Mouse (Mus musculus): ENCODE data around the gene Magi2.
A peak's percentile ranks its signal among the peaks of the same experiment; 100 is the strongest.

Gene Magi2

DNA sequence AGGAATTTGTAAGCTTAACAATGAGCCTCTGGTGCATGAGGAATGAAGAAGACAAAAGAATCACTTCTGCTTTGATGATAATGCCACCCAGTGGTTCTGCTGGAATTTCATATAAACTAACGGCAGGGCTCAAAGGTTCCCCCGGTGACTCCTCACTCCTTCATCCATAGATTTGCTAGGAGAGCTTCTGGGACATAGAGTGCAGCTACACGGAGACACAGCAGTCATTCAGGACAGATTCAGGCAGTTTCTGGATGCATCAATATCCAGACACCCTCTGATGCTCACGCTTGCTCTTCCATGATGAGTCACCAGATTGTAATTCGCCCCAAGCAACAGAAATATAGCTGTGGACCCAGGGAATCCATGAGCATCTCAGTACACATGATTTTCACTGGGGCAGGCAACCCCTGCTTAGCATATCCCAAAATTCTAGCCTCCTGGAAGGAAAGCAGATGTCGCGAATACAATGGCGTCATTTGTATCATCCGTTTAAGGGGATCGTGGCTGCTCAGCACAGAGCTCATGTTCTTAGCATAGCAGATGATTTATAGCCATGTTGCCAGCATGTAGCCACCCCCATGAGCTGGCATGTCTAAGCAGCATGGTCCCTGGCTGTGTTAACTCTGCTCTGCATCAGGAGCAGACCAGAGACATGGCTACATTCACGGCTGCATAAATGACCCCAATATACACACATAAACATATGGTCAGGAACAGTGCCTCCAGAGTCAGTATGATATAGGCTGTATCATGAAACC lies 1426.8 kb downstream of the Magi2 start:
- peak in 1 of 2 experiments; percentile 53 for DNase-seq (ENCODE audit: low spot score in 2 of 2)

DNA sequence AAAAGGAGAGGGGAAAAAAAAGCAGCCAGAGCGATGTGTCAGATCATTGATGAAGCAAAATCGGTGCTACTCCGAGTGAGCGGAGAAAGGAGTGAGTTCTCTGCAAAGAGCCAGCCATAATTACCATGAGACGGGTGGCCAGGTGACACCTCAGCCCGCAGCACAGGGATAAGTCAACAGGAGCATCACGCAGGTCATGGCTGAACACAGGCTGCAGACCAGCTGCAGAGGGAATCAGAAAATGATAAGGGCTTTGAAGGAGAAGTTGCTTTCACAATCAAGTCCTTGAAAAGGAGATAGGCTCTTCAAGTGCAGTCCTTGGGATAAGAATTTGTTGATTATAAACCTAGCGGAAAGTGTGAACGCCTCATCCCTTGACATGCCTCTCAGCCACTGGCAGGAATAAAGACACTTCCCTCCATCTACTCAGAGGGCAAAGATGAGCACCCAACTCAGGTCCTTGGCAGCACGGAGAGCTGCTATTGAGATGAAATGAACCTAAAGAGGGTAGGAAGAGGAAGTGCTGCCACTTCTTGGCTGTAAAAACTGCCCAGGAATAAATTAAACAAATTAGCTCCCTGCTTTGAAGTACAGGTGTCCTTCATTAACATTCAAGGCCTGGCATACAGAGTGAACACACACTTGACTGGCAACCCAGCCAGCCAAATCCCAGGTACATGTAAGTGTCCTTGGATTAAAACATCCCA lies 1428.1 kb downstream of the Magi2 start:
- no peak for DNase-seq (ENCODE audit: low spot score in 2 of 2)

- DNase-seq (ENCODE audit: low spot score in 2 of 2): no peak
These were observed 1430.2 kb downstream of the Magi2 start for GRCm38 (mm10) chr5:20657056-20657455.

- no peak for DNase-seq (ENCODE audit: low spot score in 2 of 2)
These were observed 1440.8 kb downstream of the Magi2 start for GRCm38 (mm10) chr5:20667601-20668000.

GRCm38 (mm10) chr5:20668736-20669355 lies 1442.0 kb downstream of the Magi2 start:
- no peak for DNase-seq (ENCODE audit: low spot score in 2 of 2)

- no peak for DNase-seq (ENCODE audit: low spot score in 2 of 2)
These were observed 1442.6 kb downstream of the Magi2 start for GRCm38 (mm10) chr5:20669456-20669855.

DNA sequence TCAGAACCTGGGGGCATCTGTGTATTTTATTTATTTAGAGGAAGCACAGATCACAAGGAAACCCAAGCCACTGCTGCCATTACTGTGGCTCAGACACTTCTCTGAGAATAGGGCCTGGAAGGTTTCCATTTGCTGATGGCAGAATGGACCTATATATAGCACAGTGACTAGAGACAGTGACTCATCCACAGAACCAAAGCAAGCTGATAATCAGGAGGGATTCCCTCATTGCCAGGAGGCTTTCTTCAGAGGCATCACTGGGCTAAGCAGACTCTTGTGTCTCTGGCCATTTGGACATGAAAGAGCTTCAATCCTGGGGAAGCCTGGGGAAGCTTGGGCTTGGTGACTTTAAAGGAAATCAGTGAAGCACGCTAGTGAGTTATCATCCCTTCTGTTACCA lies 1445.0 kb downstream of the Magi2 start:
- peak in 1 of 2 experiments; percentile 68 for DNase-seq (ENCODE audit: low spot score in 2 of 2)

DNA sequence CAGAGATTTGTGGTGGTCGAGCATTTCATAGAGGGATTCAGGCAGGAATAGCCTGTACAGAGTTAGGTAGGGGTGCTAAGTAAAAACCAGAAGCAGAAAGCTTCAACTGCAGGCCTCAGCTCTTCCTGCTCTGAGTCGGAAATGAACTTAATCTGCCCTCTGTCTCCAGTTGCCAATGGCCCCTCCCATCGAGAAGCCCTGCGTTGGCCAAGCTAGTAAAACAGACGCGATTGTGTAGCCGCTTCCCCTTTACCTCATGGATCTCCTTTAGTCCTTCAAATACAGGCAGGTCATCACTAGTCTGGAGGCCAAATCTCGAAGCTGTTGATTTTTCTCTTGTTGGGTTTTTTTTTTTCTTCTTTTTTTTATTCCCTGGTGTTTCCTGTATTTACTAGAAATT lies 1447.7 kb downstream of the Magi2 start:
- DNase-seq (ENCODE audit: low spot score in 2 of 2): no peak

DNA sequence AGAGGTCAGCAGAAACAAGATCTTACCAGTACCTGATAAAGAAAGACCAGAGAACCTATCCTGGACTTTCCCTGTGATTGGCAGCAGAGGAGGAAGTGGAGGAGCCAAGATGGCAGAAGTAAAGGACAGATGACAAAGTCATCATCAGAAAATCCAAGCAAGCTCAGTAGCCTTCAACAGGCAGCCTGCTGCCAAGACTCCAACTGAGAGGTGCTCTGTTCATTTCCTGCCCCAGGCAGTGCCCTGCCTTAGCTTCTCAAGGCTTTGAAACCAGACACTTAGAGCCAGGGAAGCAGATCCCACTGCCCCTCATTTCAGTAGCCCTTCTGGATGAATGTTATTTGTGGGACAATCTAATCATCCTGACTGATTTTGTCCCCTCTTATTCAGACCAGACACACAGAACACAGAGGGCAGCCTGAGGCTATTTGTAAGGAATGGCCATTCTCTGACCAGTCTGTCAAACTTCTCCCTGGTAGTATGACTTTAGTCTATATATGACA lies 1448.4 kb downstream of the Magi2 start:
- no peak for DNase-seq (ENCODE audit: low spot score in 2 of 2)

DNA sequence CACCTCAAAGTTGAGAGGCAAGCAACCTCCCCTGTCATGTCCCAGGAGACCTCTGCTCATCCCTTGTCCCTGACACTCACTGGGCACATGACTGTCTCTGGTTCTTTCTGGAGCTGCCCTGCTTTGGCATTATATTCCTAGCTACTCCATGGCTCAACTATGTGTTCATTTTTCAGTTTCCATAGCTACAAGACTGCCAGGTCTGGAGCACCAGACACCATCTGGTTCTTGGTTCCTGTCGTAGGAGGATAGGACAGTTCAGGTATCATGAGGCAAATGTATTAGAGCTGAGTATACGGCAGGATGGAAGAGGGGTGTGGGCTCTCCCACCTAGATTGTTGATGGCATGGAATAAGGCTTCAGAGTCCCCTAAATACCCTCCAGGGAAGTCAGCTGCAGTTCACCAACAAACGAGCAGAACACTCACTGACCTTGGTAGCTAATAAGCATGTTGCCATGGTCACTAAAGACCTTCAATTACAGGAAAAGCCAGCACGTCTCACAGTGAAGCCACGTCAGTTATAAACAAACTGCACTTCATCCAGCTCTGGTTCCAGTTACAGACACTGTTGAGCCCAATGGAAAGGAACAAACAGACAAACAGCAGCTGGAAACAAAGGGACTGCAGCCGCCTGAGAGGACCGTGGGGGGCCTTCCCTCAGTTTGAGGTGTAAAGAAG lies 1449.5 kb downstream of the Magi2 start:
- DNase-seq (ENCODE audit: low spot score in 2 of 2): peak in 1 of 2 experiments; percentile 56

DNA sequence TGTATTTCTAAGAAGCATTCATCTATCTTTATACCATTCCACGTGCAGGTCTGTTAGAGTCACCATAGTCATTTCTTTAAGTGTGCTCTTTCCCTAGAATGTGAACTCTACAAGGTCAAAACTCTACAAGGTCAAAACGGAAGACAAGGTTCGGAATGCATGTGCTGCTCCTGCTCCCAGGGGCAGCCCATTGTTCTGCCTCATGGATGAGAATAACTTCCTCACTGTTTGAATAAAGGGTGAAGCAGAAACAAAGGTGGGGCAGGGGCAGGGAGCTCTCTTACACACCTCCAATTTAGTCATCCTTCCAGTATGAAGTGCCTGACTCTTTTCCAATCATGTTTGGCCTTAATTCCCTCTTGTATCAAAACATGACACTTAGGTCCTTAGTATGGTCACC lies 1450.4 kb downstream of the Magi2 start:
- no peak for DNase-seq (ENCODE audit: low spot score in 2 of 2)

DNA sequence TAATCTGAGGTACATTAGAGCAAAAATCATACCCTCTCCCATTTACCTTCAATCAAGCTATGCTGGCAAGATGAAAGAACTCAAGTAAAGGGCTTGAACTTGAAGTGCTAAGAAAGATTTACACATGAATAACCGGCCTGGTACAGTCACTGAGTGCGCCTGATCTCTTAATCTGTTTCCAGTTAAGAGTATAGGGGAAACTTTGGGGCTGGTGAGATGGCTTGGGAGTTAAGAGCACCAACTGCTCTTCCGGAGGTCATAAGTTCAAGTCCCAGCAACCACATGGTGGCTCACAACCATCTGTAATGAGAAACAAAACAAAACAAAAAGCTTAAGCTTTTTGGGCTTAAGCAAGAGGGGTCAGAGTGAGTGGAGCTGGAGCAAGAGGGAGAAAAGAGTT lies 1451.7 kb downstream of the Magi2 start:
- no peak for DNase-seq (ENCODE audit: low spot score in 2 of 2)

GRCm38 (mm10) chr5:20679920-20680319 lies 1453.1 kb downstream of the Magi2 start:
- no peak for DNase-seq (ENCODE audit: low spot score in 2 of 2)

- peak in 1 of 2 experiments; percentile 73 for DNase-seq (ENCODE audit: low spot score in 2 of 2)
These were observed 1454.1 kb downstream of the Magi2 start for GRCm38 (mm10) chr5:20680833-20681530.

DNA sequence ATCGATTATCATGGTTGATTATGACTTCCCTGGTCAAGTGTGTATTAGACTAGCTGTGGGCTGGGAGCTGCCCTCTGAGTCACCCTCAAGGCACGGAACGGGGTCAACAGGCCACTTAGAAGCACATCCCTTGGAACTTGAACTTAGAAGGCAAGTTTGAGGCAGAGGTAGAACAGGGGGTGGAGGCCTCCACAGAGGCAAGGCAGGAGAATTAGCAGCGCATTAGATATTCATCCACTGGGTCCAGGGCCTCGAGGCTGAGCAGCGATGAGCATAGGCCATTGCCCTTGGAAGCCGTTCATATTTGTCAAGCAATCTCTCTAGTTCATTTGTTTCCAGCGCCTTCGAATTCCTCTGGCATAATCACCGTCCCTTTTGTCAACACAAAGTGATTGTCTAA lies 1454.8 kb downstream of the Magi2 start:
- no peak for DNase-seq (ENCODE audit: low spot score in 2 of 2)

DNA sequence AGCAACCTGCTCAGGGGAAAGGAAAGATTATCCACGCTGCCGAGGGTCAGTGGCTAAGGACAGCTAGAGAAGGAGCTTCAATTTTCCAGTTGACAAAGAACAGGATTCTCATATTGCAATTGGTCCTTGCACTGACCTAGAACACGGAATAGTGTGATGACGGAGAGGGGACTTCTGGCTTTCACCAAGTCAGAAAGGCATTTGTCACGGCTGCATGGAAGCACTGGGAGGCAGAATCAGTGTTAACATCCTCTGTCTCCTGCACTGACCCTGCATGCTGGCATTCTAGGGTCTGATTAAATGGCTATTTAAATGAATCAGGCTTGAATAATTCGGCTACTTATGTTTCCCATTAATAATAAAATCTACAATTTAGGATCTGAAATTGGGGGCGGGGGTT lies 1455.4 kb downstream of the Magi2 start:
- DNase-seq (ENCODE audit: low spot score in 2 of 2): no peak

DNA sequence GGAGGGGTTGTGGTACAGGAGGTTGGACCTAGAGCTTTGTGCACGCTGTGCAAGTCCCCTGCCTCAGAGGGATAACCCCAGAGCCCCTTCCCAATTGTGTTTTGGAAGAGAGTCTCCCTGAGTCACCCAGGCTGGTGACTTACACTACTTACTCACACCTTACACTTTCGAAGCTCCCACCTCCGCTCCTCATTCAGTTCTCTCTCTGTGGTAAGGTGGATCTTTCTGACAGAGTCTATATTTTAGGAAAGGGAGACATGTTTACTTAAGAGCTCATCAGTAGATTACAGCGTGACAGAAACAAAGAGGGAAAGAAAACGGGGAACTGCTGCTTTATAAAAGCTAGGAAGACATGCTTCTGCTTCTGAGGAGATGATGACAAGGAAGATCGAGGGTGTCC lies 1457.3 kb downstream of the Magi2 start:
- no peak for DNase-seq (ENCODE audit: low spot score in 2 of 2)

DNA sequence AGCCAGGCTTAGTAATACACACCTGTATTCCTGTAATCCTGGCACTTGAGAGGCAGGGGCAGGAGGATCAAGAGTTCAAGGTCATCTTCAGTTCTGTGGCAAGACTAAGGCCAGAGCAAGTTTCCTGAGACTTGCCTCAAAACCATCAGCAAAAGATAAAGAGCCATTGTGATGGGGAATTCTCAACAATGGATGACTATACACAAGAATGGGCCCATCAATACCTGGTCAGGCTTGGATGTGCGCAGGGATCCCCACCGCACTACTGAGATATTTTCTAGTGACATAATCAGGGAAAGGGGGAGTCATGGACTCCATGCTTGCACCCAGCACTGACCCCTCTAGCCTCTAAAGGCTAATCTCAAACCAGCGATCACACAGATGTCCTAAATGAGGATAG lies 1465.4 kb downstream of the Magi2 start:
- no peak for DNase-seq (ENCODE audit: low spot score in 2 of 2)

GRCm38 (mm10) chr5:20699116-20699515 lies 1472.3 kb downstream of the Magi2 start:
- DNase-seq (ENCODE audit: low spot score in 2 of 2): no peak

DNA sequence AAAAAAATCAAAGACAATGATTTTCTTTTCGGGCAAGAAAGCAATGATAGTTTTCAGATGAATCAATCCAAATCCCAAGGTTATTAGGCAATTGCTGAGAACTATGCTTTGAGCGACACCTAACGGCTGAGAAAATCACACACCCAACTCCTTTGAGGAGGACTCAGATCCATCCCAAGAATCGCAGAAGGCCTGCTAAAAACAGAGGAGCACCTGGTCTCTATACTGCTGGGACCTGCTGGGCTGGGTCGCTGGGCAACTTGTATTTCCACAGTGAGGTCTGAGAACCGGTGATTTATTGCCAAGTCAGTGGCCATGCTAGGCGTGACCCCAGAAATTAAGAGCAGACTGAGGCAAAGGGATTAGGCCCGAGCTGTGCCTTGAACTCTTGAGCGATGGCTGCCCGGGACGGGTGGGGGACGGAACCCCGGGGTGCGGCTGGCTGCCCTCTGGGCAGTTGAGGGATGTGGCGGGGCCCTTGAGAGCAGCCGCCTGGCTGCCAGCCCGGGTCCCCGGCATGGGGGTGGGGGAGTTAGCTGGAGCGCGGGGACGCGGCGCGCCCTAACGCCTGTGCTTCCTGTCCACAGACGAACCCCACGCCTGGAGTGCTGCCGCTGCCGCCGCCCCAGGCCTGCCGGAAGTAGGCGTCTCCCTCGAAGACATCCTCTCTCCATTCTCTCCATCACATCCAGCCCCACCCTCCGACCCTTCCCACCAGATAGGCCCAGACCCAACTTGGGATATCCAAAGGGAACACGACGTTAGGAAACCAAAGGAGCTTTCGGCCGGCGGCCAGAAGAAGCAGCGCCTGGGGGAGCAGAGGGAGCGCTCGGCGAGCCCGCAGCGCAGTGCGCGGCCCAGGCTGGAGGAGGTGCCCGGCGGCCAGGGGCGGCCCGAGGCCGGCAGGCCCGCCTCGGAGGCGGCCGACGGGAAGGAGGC lies 1474.9 kb downstream of the Magi2 start:
- DNase-seq (ENCODE audit: low spot score in 2 of 2): peak; percentile 70 to 91

Measured in left cerebral cortex, adult 9 months (tissue).